Mouse (Mus musculus) liver, embryonic 14.5 days (tissue): ENCODE results near the gene Slc7a1.
A peak's percentile ranks its signal among the peaks of the same experiment; 100 is the strongest.

ENCODE experiments used
- CTCF ChIP-seq: IDR thresholded peaks from 2 replicates; pipeline ENCODE4 v1.5.1; 2016; ENCODE audit warnings: antibody characterized with exemption, low read depth, control low read depth
- EP300 ChIP-seq: IDR thresholded peaks from 2 replicates; pipeline ENCODE4 v1.6.1; 2016; ENCODE audit warnings: antibody characterized with exemption, low read depth

DNA sequence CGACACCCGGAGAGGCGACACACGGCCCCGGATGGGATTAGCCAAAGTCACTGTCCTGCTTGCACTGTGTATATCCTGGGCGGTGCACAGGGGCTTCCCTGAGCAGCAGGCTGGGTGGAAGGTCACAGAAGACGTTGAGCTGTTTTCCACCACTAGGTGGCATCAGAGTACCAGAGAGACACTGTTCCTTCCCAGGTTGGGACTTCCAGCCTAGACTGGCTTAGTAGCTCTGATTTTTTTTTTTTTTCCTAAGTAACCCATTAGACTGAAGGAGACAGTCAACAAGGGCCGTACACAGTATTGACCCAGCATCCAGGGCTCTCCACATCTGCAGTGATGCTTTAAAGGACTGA is 67.1 kb downstream of the Slc7a1 start:
- TF ChIP-seq CTCF (peak; percentile 87), EP300 (no peak)
